In the genomic region with DNA sequence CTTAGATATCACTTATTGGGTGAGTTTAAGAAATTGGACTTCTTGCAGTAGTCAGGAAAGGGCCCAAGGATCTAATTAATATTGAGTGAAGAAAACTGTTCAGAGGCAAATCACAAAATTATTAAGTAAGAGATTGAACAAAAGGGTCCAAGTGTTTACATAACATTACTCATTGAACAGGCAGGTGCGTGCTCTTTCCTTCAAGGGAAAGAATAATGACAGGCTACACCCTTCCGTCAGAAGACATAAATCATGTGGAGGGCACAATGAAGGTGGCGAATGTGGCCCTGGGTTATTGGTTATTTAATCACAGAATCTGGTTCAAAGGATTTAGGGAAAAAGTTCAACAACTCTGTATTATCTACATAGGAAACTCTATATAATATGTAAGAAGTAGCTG, we compare ENCODE assay signal across 16 mouse cellular contexts.
"Had no signal": no experiment of that assay in that cellular context is flagged by ENCODE, and none has a peak within 500 bp of the region (broad histone marks: within the 10 kb centered on the region; RNA-seq: fewer than 3 reads in every experiment).

No protein-coding gene starts in this region.

- H3K9me3 ChIP-seq: neural tube, embryonic 12.5 days; neural tube, embryonic 13.5 days; neural tube, embryonic 15.5 days; stomach, embryonic 15.5 days had no signal

- DNase-seq: retina, postnatal 1 day; right cerebral cortex, adult 18-20 months; right cerebral cortex, postnatal 14 days; right cerebral cortex, postnatal 25 days; right cerebral cortex, postnatal 4 days; spleen, adult 18-20 months; thymus, adult 18-20 months; thymus, adult 2 months; thymus, postnatal 14 days; thymus, postnatal 25 days; thymus, postnatal 36 days; thymus, postnatal 4 days had no signal

- H3K4me3 ChIP-seq: neural tube, embryonic 12.5 days; neural tube, embryonic 13.5 days; neural tube, embryonic 15.5 days; stomach, embryonic 15.5 days had no signal

- H3K9ac ChIP-seq: neural tube, embryonic 12.5 days; neural tube, embryonic 13.5 days; neural tube, embryonic 15.5 days; stomach, embryonic 15.5 days had no signal

- H3K4me1 ChIP-seq: neural tube, embryonic 12.5 days; neural tube, embryonic 13.5 days; neural tube, embryonic 15.5 days; stomach, embryonic 15.5 days had no signal

- H3K4me2 ChIP-seq: neural tube, embryonic 12.5 days; neural tube, embryonic 13.5 days; neural tube, embryonic 15.5 days; stomach, embryonic 15.5 days had no signal

- H3K27me3 ChIP-seq: neural tube, embryonic 12.5 days; neural tube, embryonic 13.5 days; neural tube, embryonic 15.5 days; stomach, embryonic 15.5 days had no signal

- H3K36me3 ChIP-seq: neural tube, embryonic 12.5 days; neural tube, embryonic 13.5 days; neural tube, embryonic 15.5 days; stomach, embryonic 15.5 days had no signal

- H3K27ac ChIP-seq: neural tube, embryonic 12.5 days; neural tube, embryonic 13.5 days; neural tube, embryonic 15.5 days; stomach, embryonic 15.5 days had no signal
